Mouse (Mus musculus) erythroblast, embryonic 14.5 days (primary cell): ENCODE measurements around the gene Golt1a.

Experiments used
- GATA1 ChIP-seq: IDR thresholded peaks from 2 replicates; pipeline ENCODE4 v1.6.1; 2012; ENCODE audit warnings: low read length, inconsistent platforms, mixed read lengths
- TAL1 ChIP-seq: IDR thresholded peaks from 3 replicates; pipeline ENCODE4 v1.6.1; 2012; ENCODE audit warnings: low read length, inconsistent platforms, mixed read lengths

DNA sequence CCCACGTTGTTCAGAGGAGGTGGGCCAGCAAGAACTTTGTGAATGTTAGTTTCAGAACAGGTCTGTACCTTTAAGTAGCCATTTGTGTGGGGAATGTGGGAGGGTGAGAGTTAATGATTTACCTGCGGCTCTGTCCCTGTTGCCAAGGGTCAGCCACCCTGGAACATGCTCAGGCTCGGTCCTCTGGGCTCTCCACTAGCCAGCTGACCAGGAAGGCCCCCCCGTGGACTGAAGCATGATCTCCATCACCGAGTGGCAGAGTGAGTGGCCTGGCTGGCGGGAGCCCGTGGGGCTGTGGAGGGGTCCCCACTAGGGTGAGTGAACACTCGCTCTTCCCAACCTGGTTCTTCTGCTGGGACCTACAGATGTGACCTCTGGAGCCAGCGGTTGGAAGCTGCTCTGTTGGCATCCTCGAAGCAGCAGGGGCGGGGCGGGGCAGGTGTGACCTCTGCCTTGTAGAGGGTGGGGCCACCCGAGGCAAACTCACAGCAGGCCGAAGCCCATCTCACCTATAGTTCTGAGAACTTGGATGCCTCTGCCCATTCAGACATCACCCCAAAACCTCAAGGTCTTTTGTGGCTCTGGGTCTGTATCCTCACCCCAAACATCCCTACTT is at the start of gene Golt1a:
- TF ChIP-seq TAL1: no peak
- TF ChIP-seq GATA1: no peak
